Mouse (Mus musculus) gastrocnemius, postnatal 36 days (tissue): ENCODE results near the gene Bbc3. TPM values are rescaled to one million over a fixed set of nuclear protein-coding genes. Genes with fewer than 3 reads are reported as not detected.

ENCODE experiments used
- DNase-seq, 2 experiments: peaks; one replicate each; pipeline ENCODE4 v3.0.0; 2022
- intact Hi-C: fragments of 180-260 bp; cut with DNase I; formaldehyde crosslinking; loops from one replicate; pipeline ENCODE4 v1.15.1; 2025
- total RNA-seq, 2 experiments: library from RNA; stranded (reverse); gene quantifications; 2 replicates each; pipeline ENCODE4 v1.2.3; 2021

The Bbc3 gene
- total RNA-seq, 2 experiments from 2014 or later = 1.4 to 2.2 TPM

- intact Hi-C loops = loop anchor here (2.0 to 5.0 kb wide), 2 partner anchors 16 to 60 kb away; no protein-coding TSS in a partner anchor
- DNase-seq = peak; percentile 59 to 60
Observed at GRCm38 (mm10) chr7:16312672-16313311, 4.6 kb downstream of the Bbc3 start.

DNA sequence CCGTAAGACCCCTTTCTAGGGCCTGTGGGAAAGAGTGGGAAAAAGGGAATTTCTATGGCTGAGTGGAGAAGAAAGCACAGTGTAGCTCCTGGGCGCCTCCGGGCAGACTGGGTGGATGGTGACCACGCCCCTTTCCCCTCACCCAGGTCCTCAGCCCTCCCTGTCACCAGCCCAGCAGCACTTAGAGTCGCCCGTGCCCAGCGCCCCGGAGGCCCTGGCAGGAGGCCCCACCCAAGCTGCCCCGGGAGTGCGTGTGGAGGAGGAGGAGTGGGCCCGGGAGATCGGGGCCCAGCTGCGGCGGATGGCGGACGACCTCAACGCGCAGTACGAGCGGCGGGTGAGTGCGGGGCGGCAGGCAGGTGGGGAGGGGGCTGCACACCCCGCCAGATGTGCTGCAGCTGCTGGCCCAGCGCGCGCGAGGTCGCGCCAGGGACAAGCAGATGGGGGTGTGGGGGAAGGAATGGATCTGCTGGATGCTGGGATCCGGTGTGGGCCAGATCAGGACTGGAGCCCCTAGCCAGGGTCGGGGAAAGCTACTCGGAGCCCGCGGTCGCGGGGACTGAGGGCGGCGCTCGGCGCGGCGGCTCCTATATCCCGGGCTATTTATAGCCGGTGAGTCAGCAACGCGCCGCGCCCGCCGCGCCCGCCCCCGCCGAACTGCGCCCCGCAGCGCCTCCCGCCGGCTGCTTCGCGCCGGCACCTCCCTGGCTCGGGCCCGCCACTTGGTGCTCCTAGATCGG, 5.5 kb downstream of the Bbc3 start:
- peak; percentile 82 to 84 for DNase-seq
- intact Hi-C loops = loop anchor here (2.0 to 5.0 kb wide), 2 partner anchors 17 to 59 kb away; no protein-coding TSS in a partner anchor

GRCm38 (mm10) chr7:16314221-16314775, 6.1 kb downstream of the Bbc3 start:
- DNase-seq = no peak
- intact Hi-C loops = loop anchor here (5.0 kb wide), 1 partner anchor 58 kb away; no protein-coding TSS in a partner anchor

GRCm38 (mm10) chr7:16315222-16315759, 7.1 kb downstream of the Bbc3 start:
- intact Hi-C loops = no loop called here
- DNase-seq = no peak

GRCm38 (mm10) chr7:16317094-16317493, 8.9 kb downstream of the Bbc3 start:
- DNase-seq = no peak
- intact Hi-C loops = no loop called here

DNA sequence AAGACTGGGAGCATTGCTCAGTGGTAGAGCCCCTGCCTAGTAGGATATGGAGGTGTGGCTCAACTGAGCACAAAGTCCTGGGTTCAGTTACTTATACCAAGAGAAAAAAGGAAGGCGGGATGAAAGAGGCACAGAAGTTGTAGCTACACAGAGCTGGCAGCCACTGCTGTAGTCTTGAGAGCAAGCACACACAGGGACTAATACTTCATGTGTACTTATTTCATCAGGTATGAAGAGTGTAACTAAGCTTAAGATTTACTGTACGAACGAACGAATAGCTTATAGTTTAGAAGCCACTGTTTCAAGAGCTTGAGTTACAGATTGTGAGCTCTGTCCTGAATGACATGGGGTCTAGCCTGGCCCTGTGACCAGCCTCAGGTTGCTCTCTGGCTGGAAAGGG, 11.0 kb downstream of the Bbc3 start:
- intact Hi-C loops = no loop called here
- no peak for DNase-seq

- intact Hi-C loops = no loop called here
- no peak for DNase-seq
Observed at GRCm38 (mm10) chr7:16320479-16320878, 12.3 kb downstream of the Bbc3 start.

DNA sequence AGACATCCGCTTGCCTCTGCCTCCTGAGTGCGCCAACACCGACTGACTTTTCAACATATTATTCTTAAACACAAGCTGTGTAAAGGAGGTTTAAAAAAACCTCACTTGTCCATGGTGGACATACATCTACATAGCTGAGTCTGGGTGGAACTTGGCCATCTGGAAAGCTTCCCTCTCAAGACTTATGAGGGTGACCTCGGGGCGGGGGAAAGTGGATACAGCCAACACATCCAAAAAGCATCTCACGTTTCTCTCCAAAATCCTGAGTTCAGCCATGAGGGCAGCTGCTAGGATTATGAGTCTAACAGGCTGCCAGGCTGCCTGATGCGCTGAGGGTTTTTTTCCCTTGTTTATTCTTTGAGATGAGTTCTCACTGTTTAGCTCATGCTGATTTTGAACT, 16.5 kb downstream of the Bbc3 start:
- DNase-seq = no peak
- intact Hi-C loops = loop anchor here (5.0 kb wide), 2 partner anchors 32 to 48 kb away; no protein-coding TSS in a partner anchor

DNA sequence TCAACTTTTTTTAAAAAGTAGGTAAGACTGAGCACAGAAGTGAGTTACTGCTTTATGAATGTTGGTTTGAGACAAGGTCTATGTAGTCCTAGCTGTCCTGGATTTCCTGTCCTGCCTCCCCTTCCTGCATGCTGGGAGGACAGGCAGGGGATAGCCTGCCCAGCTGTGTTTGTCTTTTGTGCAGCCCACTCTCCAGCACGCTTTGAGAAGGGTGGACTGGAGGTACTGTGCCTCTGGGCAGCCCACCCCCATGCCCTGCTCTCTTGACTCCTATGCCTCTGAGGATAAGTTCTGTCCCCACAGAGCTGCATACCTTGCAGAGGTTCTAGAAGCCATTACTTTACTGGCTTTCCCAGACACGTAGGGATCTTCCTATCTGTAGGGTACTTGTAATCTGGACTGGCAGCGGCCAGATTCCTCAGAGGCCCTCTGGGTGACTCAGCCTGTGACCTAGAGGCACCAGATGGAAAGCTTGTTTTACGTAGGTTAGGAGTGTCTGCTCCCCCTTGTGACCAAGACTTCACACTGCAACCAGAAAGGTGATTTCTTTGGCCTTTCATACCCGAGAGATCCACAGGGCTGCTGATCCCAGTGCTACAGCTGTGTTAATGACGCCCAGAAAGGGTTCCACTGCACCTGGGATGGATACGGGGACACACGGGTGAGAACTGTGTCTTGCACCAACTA, 17.9 kb downstream of the Bbc3 start:
- peak; percentile 37 to 58 for DNase-seq
- intact Hi-C loops = loop anchor here (5.0 kb wide), 2 partner anchors 34 to 46 kb away; no protein-coding TSS in a partner anchor

DNA sequence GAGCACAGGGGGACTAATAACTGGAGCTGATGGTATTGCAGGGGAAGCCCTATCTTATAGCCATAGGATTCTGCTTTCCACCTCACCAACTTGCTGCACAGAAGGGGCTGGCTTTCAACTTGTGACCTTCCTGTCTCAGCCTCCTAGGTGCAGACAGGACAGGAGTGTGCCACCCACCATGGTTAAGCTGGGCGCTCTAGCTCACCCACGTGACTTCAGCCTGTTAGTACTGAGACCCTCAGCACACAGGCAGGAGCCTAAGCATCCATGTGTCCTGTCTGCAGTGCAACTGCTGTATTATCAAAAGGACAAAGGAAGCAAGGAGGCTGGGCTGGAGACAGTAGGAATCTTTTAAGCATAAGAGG, 18.4 kb downstream of the Bbc3 start:
- no peak for DNase-seq
- intact Hi-C loops = loop anchor here (5.0 kb wide), 2 partner anchors 34 to 46 kb away; no protein-coding TSS in a partner anchor

GRCm38 (mm10) chr7:16329146-16329545, 21.0 kb downstream of the Bbc3 start:
- intact Hi-C loops = loop anchor here (5.0 kb wide), 2 partner anchors 37 to 43 kb away; no protein-coding TSS in a partner anchor
- DNase-seq = no peak

- DNase-seq = no peak
- intact Hi-C loops = no loop called here
Observed at GRCm38 (mm10) chr7:16337733-16338132, 29.5 kb downstream of the Bbc3 start.

- DNase-seq = no peak
- intact Hi-C loops = no loop called here
Observed at GRCm38 (mm10) chr7:16344598-16344997, 36.4 kb downstream of the Bbc3 start.

- DNase-seq = no peak
Observed at GRCm38 (mm10) chr7:16345297-16345696, 37.1 kb downstream of the Bbc3 start.

DNA sequence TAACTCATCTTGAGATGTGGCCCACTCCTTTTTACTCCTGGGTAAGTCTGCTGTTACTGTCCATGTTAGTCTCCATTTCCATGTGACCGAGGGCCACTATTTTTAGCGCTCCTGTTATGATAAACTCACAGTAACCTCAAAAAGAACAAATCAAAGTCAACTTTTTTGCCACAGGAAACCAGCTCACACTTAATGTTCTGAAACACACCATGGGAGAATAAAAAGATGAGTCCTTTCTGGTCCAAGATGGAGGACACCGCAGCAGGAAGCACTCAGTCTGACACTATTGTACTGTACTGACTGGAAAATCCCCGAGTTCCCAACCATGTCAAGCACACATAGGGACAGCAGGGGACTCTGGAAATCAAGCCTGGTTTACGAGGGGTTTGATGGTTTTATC, 41.8 kb downstream of the Bbc3 start:
- intact Hi-C loops = no loop called here
- no peak for DNase-seq

More at GRCm38 (mm10) chr7:16345297-16345696, 37.1 kb downstream of the Bbc3 start:
- intact Hi-C loops = no loop called here

DNA sequence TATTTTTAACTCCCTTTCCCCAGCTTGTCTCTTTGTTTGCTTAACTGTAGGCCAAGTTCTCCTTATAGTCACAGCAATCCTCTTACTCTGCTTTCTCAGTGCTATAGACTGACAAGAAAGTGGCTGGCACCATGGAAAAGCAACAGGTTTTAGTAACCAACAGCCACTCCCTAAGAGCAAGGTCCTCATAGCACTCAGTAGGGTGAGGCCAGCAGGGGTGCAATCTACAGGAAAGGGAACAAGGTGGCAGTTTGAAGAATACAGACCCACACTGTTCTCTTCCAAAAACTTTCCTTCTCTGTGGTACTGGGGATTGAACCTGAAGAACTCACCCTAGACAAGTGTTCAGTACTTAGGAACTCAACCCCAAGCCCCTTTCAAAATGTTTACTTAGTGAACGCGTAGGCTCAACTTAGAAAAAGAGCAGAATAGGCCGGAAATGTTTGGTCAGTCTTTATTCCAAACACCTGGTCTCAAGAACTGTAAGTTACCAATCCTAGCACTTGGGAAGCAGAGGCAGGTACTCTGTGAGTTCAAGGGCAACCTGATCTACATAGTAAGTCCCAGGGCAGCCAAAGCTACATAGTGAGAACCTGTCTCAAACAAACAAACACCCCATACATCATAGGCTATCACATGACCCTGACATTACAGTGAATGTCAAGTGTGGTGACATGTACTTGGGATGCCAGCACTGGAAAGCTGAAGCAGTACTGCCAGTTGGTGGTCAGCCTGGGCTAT, 47.8 kb downstream of the Bbc3 start:
- intact Hi-C loops = loop anchor here (2.0 kb wide), 1 partner anchor 21 kb away; no protein-coding TSS in a partner anchor
- no peak for DNase-seq

DNA sequence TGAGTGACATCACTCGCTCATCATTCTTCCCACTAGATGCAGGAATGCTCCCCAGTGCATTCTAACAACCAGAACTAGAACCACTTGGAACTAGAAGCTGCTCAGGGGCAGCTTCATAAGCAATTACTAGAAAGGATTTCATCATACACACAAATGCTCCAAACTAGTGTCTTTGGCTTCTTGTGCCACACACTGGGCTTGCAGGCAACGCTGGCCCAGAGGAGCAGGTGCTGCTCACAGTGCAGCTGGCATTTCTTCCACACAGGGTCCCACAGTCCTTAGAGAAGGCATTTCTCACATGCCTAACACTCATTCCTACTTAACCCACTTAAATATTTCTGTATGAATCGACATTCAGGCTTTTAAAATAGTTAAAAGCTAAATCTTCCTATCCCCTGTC, 49.4 kb downstream of the Bbc3 start:
- intact Hi-C loops = no loop called here
- DNase-seq = no peak

GRCm38 (mm10) chr7:16364319-16364718, 56.1 kb downstream of the Bbc3 start:
- intact Hi-C loops = loop anchor here (10.0 kb wide), 1 partner anchor 160 kb away; no protein-coding TSS in a partner anchor
- no peak for DNase-seq

DNA sequence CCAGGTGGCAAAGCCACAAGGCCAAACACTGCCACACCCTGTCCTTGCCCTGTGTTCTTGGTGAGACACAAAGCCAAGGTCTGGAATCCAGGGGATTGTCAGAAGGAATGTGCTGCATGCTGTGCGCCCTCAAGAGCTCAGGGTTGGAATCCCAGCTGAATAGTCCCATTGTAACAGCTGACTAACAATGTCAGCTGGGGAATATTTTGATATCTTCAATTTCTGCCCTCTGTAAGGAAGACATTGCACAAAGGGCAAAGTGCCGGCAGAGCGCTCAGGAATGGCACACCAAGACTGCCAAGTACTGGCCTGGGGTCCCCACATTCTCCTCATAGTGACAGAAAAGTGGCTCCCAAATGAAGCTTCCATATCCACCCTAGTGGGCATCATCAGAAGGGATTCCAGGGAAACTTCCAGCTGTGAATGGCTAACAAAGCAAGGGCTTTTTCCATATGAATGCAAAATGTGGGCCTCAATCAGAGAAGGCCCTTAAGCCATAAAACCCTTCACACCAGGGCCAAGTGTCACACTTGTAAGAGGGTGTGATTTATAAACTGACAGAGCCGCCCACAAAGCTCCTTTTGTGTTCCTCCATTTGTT, 56.8 kb downstream of the Bbc3 start:
- no peak for DNase-seq
- intact Hi-C loops = loop anchor here (10.0 kb wide), 1 partner anchor 160 kb away; no protein-coding TSS in a partner anchor
